Mouse (Mus musculus) limb, embryonic 11.5 days (tissue): ENCODE data around the gene Iltifb. TPM values are rescaled to one million over a fixed set of nuclear protein-coding genes. Genes with fewer than 3 reads are reported as not detected.

Experiments used
- polyA plus RNA-seq: library from polyadenylated mRNA; unstranded; fragments of >200 nt; fragmentation: Nextera tagmentation; extraction: Ambion mirVana; gene quantifications from 2 replicates; pipeline ENCODE4 v1.2.1, GENCODE M21; 2014

The Iltifb gene
- polyA plus RNA-seq, 1 experiment from 2014 or later, result not detected

Other genes with a start within 250 kb of the Iltifb start
- gene Mdm1, start 153.2 kb downstream of the Iltifb start, polyA plus RNA-seq, result 58.7 and 64.2 TPM in 2 replicates
- gene Il22, start 90.1 kb downstream of the Iltifb start, polyA plus RNA-seq, result 0.23 TPM in 1 of 2 replicates, not detected in the other
- 0.10 TPM in 1 of 2 replicates, not detected in the other for gene Gm32717, start 54.3 kb downstream of the Iltifb start, polyA plus RNA-seq
- gene Gm32802, start 36.4 kb downstream of the Iltifb start, polyA plus RNA-seq, result 0.10 TPM in 1 of 2 replicates, not detected in the other
- gene Gm9040, start 31.9 kb upstream of the Iltifb start, polyA plus RNA-seq, result 0.09 TPM in 1 of 2 replicates, not detected in the other
- 0.09 TPM in 1 of 2 replicates, not detected in the other for gene Gm9044, start 37.4 kb upstream of the Iltifb start, polyA plus RNA-seq
- gene Gm9045, start 42.8 kb upstream of the Iltifb start, polyA plus RNA-seq, result not detected in 2 replicates
- not detected in 2 replicates for gene Gm9046, start 48.2 kb upstream of the Iltifb start, polyA plus RNA-seq
- gene Gm9048, start 53.6 kb upstream of the Iltifb start, polyA plus RNA-seq, result not detected in 2 replicates
- gene Gm9049, start 59.1 kb upstream of the Iltifb start, polyA plus RNA-seq, result not detected in 2 replicates
- not detected in 2 replicates for gene Ifng, start 146.0 kb upstream of the Iltifb start, polyA plus RNA-seq